Mouse (Mus musculus) myocyte (in vitro differentiated cells): ENCODE results near the gene Ndufc1.

Experiments used
- E2F4 ChIP-seq: IDR thresholded peaks from one replicate; pipeline ENCODE4 v1.6.1; 2011; ENCODE audit warnings: mild to moderate bottlenecking, control low read depth, moderate library complexity; ENCODE audit not compliant: insufficient read depth
- MYOD1 ChIP-seq, 3 experiments: IDR thresholded peaks; one replicate each; pipeline ENCODE4 v1.6.1; 2011; ENCODE audit warnings: control low read depth in 2 of 3, low read depth in 2 of 3, mild to moderate bottlenecking in 2 of 3, moderate library complexity in 1 of 3; ENCODE audit not compliant: insufficient read length in 2 of 3, control insufficient read depth in 1 of 3
- POLR2A ChIP-seq: IDR thresholded peaks from one replicate; pipeline ENCODE4 v1.6.1; 2011; ENCODE audit warnings: low read depth, mild to moderate bottlenecking, control low read depth, moderate library complexity; ENCODE audit not compliant: insufficient read length
- POLR2AphosphoS2 ChIP-seq: IDR thresholded peaks from one replicate; pipeline ENCODE4 v1.6.1; 2011; ENCODE audit warnings: low read depth, control low read depth; ENCODE audit not compliant: insufficient read length
- TCF12 ChIP-seq: IDR thresholded peaks from one replicate; pipeline ENCODE4 v1.6.1; 2011; ENCODE audit warnings: mild to moderate bottlenecking, control low read depth; ENCODE audit not compliant: poor library complexity, insufficient read depth, severe bottlenecking
- USF1 ChIP-seq: IDR thresholded peaks from one replicate; pipeline ENCODE4 v1.6.1; 2011; ENCODE audit warnings: low read depth, mild to moderate bottlenecking, control low read depth, moderate library complexity

- TF ChIP-seq POLR2A (no peak), USF1 (no peak), MYOD1 (IDR thresholded peaks at IDR 0.05; ENCODE audit: control insufficient read depth in 1 of 3, insufficient read length in 2 of 3, low read depth in 2 of 3) (no peak), E2F4 (no peak), POLR2AphosphoS2 (no peak), TCF12 (no peak)
These were observed 30.7 kb downstream of the Ndufc1 start for GRCm38 (mm10) chr3:51377878-51378664.
